Mouse (Mus musculus): ENCODE measurements around the gene Plekho2. TPM values are rescaled to one million over a fixed set of nuclear protein-coding genes. Genes with fewer than 3 reads are reported as not detected.

Plekho2 gene
- total and polyA plus RNA-seq, 3 experiments: 7.9 to 33.8 (median 13.9) TPM

DNA sequence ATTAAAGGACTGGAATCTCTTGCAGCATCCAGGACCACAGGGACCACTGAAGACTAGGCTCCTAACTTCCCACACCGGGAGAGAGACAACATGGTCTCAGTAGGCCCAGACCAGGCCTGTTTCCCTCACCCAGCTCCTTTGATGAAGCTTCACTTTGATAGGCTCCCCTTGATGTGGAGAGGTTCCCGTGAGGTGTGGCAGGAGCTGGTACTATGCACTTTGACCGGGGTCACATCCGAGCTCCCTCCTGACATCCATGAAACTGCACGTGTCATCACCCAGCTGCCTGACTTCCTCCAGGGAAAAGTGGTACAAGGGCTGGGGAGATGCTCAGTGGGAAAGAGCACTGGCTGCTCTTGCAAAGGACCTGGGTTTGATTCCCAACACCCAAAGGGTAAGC is 16.8 kb downstream of the Plekho2 start:
- Histone ChIP-seq H3K4me3 (replicated peaks in 1 of 3; ENCODE audit: low read depth in 2 of 3, low read length in 2 of 3, poor library complexity in 1 of 3) (no peak overlapping the region), H3K36me3 (replicated peaks in 1 of 2; ENCODE audit: control insufficient read depth in 1 of 2, insufficient read depth in 1 of 2, low read length in 1 of 2) (peaks cover 87 to 98% of the 10 kb centered on the region in 2 experiments), H3K9ac (ENCODE audit: insufficient read depth, low read depth) (no peak overlapping the region), H3K9me3 (replicated peaks; ENCODE audit: low read length) (no peaks in the 10 kb centered on the region), H3K27ac (ENCODE audit: insufficient read depth, low read depth) (no peak overlapping the region), H3K4me1 (ENCODE audit: control insufficient read depth in 1 of 2, insufficient read depth in 2 of 2) (peaks cover 3 to 30% of the 10 kb centered on the region in 2 experiments), H3K79me2 (replicated peaks; ENCODE audit: control insufficient read depth, extremely low read depth, insufficient read depth, poor library complexity, severe bottlenecking) (peaks cover 2% of the 10 kb centered on the region; the same call in 1 of the 2 replicates), H3K4me2 (ENCODE audit: insufficient read depth, low read depth, poor library complexity, severe bottlenecking) (no peak overlapping the region), H3K27me3 (replicated peaks) (no peaks in the 10 kb centered on the region)
- TF ChIP-seq SMC3 (IDR thresholded peaks at IDR 0.05; ENCODE audit: low read depth, low read length) (no peak), ETS1 (conservative IDR thresholded peaks at IDR 0.05; ENCODE audit: low read depth, low read length) (no peak), MAZ (IDR thresholded peaks at IDR 0.05; ENCODE audit: low read depth, low read length) (no peak), PAX5 (IDR thresholded peaks at IDR 0.05; ENCODE audit: low read length) (no peak), SIN3A (IDR thresholded peaks at IDR 0.05; ENCODE audit: low read length) (no peak), MXI1 (IDR thresholded peaks at IDR 0.05; ENCODE audit: low read depth, low read length) (no peak), ZNF384 (IDR thresholded peaks at IDR 0.05; ENCODE audit: low read depth, low read length) (no peak), POLR2AphosphoS2 (IDR thresholded peaks at IDR 0.05; ENCODE audit: low read depth, low read length) (no peak)
- DNase-seq (ENCODE audit: extremely low read depth): no peak
- in situ Hi-C loops (cut with MboI; ENCODE audit: low pct_ligation_motif_present, low pct_unique_long_range_greater_than_20kb, low sequenced_read_pairs): no loop called here
- dilution Hi-C loops (cut with MboI; ENCODE audit: extremely low pct_ligation_motif_present, extremely low pct_unique_long_range_greater_than_20kb, low sequenced_read_pairs): no loop called here

DNA sequence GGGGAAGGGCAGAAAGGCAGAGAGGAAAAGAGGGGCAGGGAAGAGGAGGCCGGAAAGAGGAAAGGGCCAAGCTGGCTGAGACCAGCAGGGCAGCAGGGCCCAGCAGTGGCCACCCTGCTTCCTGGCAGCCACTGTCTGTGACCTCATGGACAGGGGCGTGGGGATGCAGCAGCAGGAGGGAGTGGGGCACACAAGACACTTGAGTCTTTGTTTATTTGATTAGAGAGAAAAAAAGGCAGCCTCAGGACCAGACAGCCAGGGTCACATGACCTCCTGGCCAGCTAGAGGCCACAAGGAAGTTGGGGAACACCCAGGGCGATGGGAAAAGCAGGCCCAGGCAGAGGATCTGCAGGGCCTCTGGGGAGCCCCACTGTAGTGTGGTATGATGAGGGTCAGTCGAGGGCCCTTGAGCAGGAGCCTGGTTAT is 17.7 kb downstream of the Plekho2 start:
- in situ Hi-C loops (cut with MboI; ENCODE audit: low pct_ligation_motif_present, low pct_unique_long_range_greater_than_20kb, low sequenced_read_pairs) (no loop called here), dilution Hi-C loops (cut with MboI; ENCODE audit: extremely low pct_ligation_motif_present, extremely low pct_unique_long_range_greater_than_20kb, low sequenced_read_pairs) (no loop called here)
- peaks cover 90 to 100% of the 10 kb centered on the region in 2 experiments for H3K36me3 ChIP-seq (replicated peaks in 1 of 2; ENCODE audit: control insufficient read depth in 1 of 2, insufficient read depth in 1 of 2, low read length in 1 of 2)
- no peaks in the 10 kb centered on the region for H3K79me2 ChIP-seq (replicated peaks; ENCODE audit: control insufficient read depth, extremely low read depth, insufficient read depth, poor library complexity, severe bottlenecking)
- H3K9ac ChIP-seq (ENCODE audit: insufficient read depth, low read depth): no peak overlapping the region
- H3K9me3 ChIP-seq (replicated peaks; ENCODE audit: low read length): no peaks in the 10 kb centered on the region
- no peaks in the 10 kb centered on the region for H3K27me3 ChIP-seq (replicated peaks)
- H3K27ac ChIP-seq (ENCODE audit: insufficient read depth, low read depth): no peak overlapping the region
- peaks cover 3 to 37% of the 10 kb centered on the region in 2 experiments for H3K4me1 ChIP-seq (ENCODE audit: control insufficient read depth in 1 of 2, insufficient read depth in 2 of 2)
- TF ChIP-seq RCOR1 (conservative IDR thresholded peaks at IDR 0.05; ENCODE audit: low read depth, low read length): no peak
- TF ChIP-seq MXI1 (IDR thresholded peaks at IDR 0.05; ENCODE audit: low read depth, low read length): no peak
- no peak for TF ChIP-seq KAT2A (IDR thresholded peaks at IDR 0.05; ENCODE audit: insufficient replicate concordance, low read length)
- TF ChIP-seq TCF12 (IDR thresholded peaks at IDR 0.05; ENCODE audit: low read depth, low read length): no peak
- TF ChIP-seq SIN3A (IDR thresholded peaks at IDR 0.05; ENCODE audit: low read length): no peak
- TF ChIP-seq E2F4 (IDR thresholded peaks at IDR 0.05; ENCODE audit: insufficient replicate concordance, low read depth, low read length): no peak
- TF ChIP-seq USF2 (conservative IDR thresholded peaks at IDR 0.05; ENCODE audit: low read depth, low read length): no peak
- H3K4me2 ChIP-seq (ENCODE audit: insufficient read depth, low read depth, poor library complexity, severe bottlenecking): no peak overlapping the region
- H3K4me3 ChIP-seq (replicated peaks in 1 of 3; ENCODE audit: low read depth in 2 of 3, low read length in 2 of 3, poor library complexity in 1 of 3): no peak overlapping the region
- DNase-seq (ENCODE audit: extremely low read depth): no peak

DNA sequence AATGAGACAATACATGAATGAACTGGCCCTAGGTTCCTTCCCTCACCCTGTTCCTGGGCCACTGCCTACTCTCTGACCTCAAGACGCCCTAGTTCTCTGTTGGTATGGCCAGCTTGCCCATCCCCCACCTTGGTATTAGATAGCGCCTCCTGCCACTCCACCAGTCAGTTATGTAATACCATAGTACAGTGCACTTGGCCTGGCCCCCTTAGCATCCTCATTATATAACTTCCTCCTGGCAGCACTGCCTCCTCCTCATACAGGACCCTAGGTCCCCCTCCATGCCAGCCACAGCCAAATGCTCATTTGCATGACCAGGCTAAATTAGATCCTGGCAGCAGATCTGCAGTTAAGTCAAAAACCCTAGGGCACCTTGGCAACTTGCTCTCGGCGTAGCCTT is 18.8 kb downstream of the Plekho2 start:
- dilution Hi-C loops (cut with MboI; ENCODE audit: extremely low pct_ligation_motif_present, extremely low pct_unique_long_range_greater_than_20kb, low sequenced_read_pairs): no loop called here
- Histone ChIP-seq H3K4me1 (ENCODE audit: control insufficient read depth in 1 of 2, insufficient read depth in 2 of 2) (peaks cover 3 to 46% of the 10 kb centered on the region in 2 experiments), H3K4me3 (replicated peaks in 1 of 3; ENCODE audit: low read depth in 2 of 3, low read length in 2 of 3, poor library complexity in 1 of 3) (no peak overlapping the region), H3K27ac (ENCODE audit: insufficient read depth, low read depth) (no peak overlapping the region), H3K9ac (ENCODE audit: insufficient read depth, low read depth) (no peak overlapping the region), H3K27me3 (replicated peaks) (no peaks in the 10 kb centered on the region), H3K36me3 (replicated peaks in 1 of 2; ENCODE audit: control insufficient read depth in 1 of 2, insufficient read depth in 1 of 2, low read length in 1 of 2) (peaks cover 90 to 100% of the 10 kb centered on the region in 2 experiments), H3K4me2 (ENCODE audit: insufficient read depth, low read depth, poor library complexity, severe bottlenecking) (no peak overlapping the region), H3K79me2 (replicated peaks; ENCODE audit: control insufficient read depth, extremely low read depth, insufficient read depth, poor library complexity, severe bottlenecking) (no peaks in the 10 kb centered on the region), H3K9me3 (replicated peaks; ENCODE audit: low read length) (no peaks in the 10 kb centered on the region)
- DNase-seq (ENCODE audit: extremely low read depth): no peak
- TF ChIP-seq RCOR1 (conservative IDR thresholded peaks at IDR 0.05; ENCODE audit: low read depth, low read length): no peak
- TF ChIP-seq HCFC1 (IDR thresholded peaks at IDR 0.05; ENCODE audit: low read depth, low read length): no peak
- TF ChIP-seq JUN (IDR thresholded peaks at IDR 0.05; ENCODE audit: insufficient read depth, low read depth, low read length): no peak
- no peak for TF ChIP-seq ZC3H11A (IDR thresholded peaks at IDR 0.05; ENCODE audit: low read depth, low read length)
- no peak for TF ChIP-seq POLR2A (IDR thresholded peaks at IDR 0.05; ENCODE audit: low read depth, low read length)
- TF ChIP-seq USF2 (conservative IDR thresholded peaks at IDR 0.05; ENCODE audit: low read depth, low read length): no peak
- no peak for TF ChIP-seq ETS1 (conservative IDR thresholded peaks at IDR 0.05; ENCODE audit: low read depth, low read length)
- no peak for TF ChIP-seq EP300 (IDR thresholded peaks at IDR 0.05; ENCODE audit: low read length)
- TF ChIP-seq SMC3 (IDR thresholded peaks at IDR 0.05; ENCODE audit: low read depth, low read length): no peak
- no peak for TF ChIP-seq MAZ (IDR thresholded peaks at IDR 0.05; ENCODE audit: low read depth, low read length)
- no peak for TF ChIP-seq MAX (IDR thresholded peaks at IDR 0.05; ENCODE audit: low read length)
- in situ Hi-C loops (cut with MboI; ENCODE audit: low pct_ligation_motif_present, low pct_unique_long_range_greater_than_20kb, low sequenced_read_pairs): no loop called here
